Mouse (Mus musculus) stomach, embryonic 15.5 days (tissue): Measurements from ENCODE around the gene Sh3pxd2a. TPM values are rescaled to one million over a fixed set of nuclear protein-coding genes. Genes with fewer than 3 reads are reported as not detected.

Source experiments
- ATAC-seq: fragments of 200-750 bp; cut with Nextera tagmentation; 2 replicates; pipeline ENCODE4 v1.8.0; 2017; ENCODE audit warnings: low read depth, moderate number of reproducible peaks, moderate TSS enrichment; ENCODE audit not compliant: insufficient read depth, low FRiP score
- H3K27ac ChIP-seq: fragments of 300-500 bp; sonication (generic); 2 replicates; pipeline ENCODE4 v1.5.1; 2015; ENCODE audit warnings: mild to moderate bottlenecking, inconsistent platforms
- H3K27me3 ChIP-seq: fragments of 300-500 bp; sonication (generic); replicated peaks from 2 replicates; pipeline ENCODE4 v1.6.1; 2015; ENCODE audit warnings: inconsistent platforms
- H3K36me3 ChIP-seq: fragments of 300-500 bp; sonication (generic); 2 replicates; pipeline ENCODE4 v1.6.1; 2015; ENCODE audit warnings: inconsistent platforms
- H3K4me1 ChIP-seq: fragments of 300-500 bp; sonication (generic); 2 replicates; pipeline ENCODE4 v1.6.1; 2015; ENCODE audit warnings: inconsistent platforms
- H3K4me2 ChIP-seq: fragments of 300-500 bp; sonication (generic); 2 replicates; pipeline ENCODE4 v1.6.1; 2015; ENCODE audit warnings: mild to moderate bottlenecking, inconsistent platforms
- H3K4me3 ChIP-seq: fragments of 300-500 bp; sonication (generic); replicated peaks from 2 replicates; pipeline ENCODE4 v1.5.1; 2015; ENCODE audit warnings: inconsistent platforms
- H3K9ac ChIP-seq: fragments of 300-500 bp; sonication (generic); 2 replicates; pipeline ENCODE4 v1.6.1; 2015; ENCODE audit warnings: inconsistent platforms
- H3K9me3 ChIP-seq: fragments of 300-500 bp; sonication (generic); 2 replicates; pipeline ENCODE4 v1.6.1; 2016; ENCODE audit warnings: inconsistent platforms
- WGBS: fragments of 180-500 bp; shearing (Covaris S2); methylation state at CpG from one replicate; pipeline ENCODE4 v1.1.7; 2015; 5-methylcytosine and 5-hydroxymethylcytosine counted together
- polyA plus RNA-seq: library from polyadenylated mRNA; unstranded; fragments of >200 nt; fragmentation: Nextera tagmentation; extraction: Ambion mirVana; gene quantifications from 2 replicates; pipeline ENCODE4 v1.2.1, GENCODE M21; 2015

Sh3pxd2a gene
- polyA plus RNA-seq, 1 experiment from 2014 or later = 6.8 TPM

DNA sequence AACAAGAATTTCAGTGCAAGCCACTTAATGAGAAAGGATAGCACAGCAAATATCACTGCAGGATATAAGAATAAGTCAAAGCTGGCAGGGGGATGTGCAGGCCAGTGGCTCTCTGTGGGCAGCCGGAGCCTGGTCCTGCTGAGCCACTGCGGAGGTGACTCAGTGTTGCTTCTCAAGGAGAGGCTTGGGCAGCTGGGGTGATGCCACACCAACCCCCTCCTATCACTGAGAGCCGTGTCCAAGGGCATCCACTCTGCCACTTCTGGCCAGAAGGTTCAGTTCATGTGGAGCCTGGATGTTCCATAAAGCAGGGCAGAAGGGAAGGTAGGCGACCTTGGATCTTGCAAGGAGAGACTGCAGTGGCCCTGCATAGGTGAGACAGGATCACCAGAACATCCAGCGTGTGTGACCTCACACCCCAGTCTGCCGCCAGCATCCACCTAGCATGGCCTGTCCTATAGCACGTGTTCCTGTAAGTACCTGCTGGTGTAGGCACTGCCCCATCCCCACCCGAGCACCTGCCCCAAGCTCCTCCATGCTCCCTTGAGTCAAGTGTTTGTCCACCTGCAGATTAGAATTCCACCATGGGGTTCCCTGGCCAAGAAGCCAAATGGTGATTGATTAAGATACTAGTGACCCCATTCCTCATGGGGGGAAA is 89.2 kb downstream of the Sh3pxd2a start:
- 93% methylated on average over 8 of the region's 8 CpGs for WGBS
- ATAC-seq = no peak
- H3K4me1 ChIP-seq = peaks cover 6% of the 10 kb centered on the region; the same call in 1 of the 2 replicates
- no peaks in the 10 kb centered on the region for H3K9me3 ChIP-seq
- H3K27ac ChIP-seq = no peak overlapping the region
- no peaks in the 10 kb centered on the region for H3K27me3 ChIP-seq
- no peak overlapping the region for H3K9ac ChIP-seq
- no peak overlapping the region for H3K4me3 ChIP-seq
- no peaks in the 10 kb centered on the region for H3K36me3 ChIP-seq
- H3K4me2 ChIP-seq = no peak overlapping the region

DNA sequence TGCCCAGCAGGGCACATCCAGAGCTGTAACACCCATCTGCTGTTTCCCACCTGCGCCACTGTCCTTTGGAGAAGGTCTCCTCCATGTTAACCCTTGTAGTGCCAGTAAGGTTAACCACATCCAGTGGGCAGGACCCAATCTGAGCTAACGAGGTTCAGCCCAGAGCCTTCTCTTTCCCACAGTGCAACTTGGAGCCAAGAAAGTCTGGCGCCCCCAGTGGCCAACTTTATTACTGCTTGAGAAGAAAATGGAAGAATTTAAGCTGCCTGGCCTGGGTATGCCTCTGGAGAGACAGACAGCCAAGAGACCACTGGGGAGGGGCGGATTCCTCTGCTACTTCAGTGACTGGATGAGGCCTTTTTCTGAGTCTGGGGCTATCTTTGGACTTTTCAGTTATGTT is 89.8 kb downstream of the Sh3pxd2a start:
- ATAC-seq = no peak
- Histone ChIP-seq H3K4me1 (peaks cover 6% of the 10 kb centered on the region; the same call in 1 of the 2 replicates), H3K27me3 (no peaks in the 10 kb centered on the region), H3K4me3 (no peak overlapping the region), H3K9ac (no peak overlapping the region), H3K4me2 (no peak overlapping the region), H3K27ac (no peak overlapping the region), H3K9me3 (no peaks in the 10 kb centered on the region), H3K36me3 (no peaks in the 10 kb centered on the region)
- 41% methylated on average over 4 of the region's 4 CpGs for WGBS

DNA sequence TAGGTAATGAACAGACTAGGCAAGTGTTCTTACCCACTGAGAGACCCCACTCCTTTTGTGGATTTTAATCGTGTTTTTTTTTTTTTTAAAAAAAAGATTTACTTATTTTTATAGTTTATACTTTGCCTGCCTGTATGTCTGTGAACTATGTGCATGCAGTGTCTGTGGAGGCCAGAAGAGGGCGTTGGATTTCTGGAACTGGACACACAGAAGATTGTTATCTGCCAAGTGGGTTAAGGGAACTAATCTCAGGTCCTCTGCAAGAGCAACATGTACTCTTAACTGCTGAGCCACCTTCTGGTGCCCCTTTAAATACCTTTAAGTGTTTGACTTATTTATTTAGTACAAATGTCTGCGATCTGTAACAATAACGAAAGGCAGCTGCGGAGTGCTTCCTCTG is 92.2 kb downstream of the Sh3pxd2a start:
- no peak for ATAC-seq

DNA sequence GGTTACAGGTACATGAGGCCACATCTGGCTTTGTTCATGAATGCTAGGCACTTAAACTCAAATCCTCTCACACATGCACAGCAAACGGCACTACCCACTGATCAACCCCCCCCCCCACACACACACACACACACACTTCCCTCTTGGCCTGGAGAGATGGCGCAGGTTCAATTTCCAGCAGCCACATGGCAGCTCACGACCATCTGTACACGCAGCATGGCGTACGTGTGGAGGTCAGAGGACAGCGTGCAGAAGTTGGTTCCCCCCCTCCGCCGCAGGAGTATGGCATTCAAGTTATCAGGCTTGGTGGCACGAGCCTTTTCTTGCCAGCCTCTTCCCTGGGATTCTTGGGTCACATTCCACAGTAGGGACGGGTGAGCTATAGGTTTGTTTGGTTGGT is 92.7 kb downstream of the Sh3pxd2a start:
- no peak for ATAC-seq
- Histone ChIP-seq H3K4me2 (no peak overlapping the region), H3K9me3 (no peaks in the 10 kb centered on the region), H3K9ac (no peak overlapping the region), H3K4me1 (no peaks in the 10 kb centered on the region), H3K36me3 (no peaks in the 10 kb centered on the region), H3K27me3 (no peaks in the 10 kb centered on the region), H3K27ac (no peak overlapping the region), H3K4me3 (no peak overlapping the region)
- WGBS = 89% methylated on average over 11 of the region's 11 CpGs

More for the DNA sequence above, 92.2 kb downstream of the Sh3pxd2a start:
- H3K4me1 ChIP-seq = no peaks in the 10 kb centered on the region
- no peak overlapping the region for H3K4me3 ChIP-seq
- H3K9me3 ChIP-seq = no peaks in the 10 kb centered on the region
- H3K27ac ChIP-seq = no peak overlapping the region
- H3K27me3 ChIP-seq = no peaks in the 10 kb centered on the region
- H3K4me2 ChIP-seq = no peak overlapping the region
- 51% methylated on average over 5 of the region's 5 CpGs for WGBS
- no peak overlapping the region for H3K9ac ChIP-seq
- H3K36me3 ChIP-seq = no peaks in the 10 kb centered on the region

DNA sequence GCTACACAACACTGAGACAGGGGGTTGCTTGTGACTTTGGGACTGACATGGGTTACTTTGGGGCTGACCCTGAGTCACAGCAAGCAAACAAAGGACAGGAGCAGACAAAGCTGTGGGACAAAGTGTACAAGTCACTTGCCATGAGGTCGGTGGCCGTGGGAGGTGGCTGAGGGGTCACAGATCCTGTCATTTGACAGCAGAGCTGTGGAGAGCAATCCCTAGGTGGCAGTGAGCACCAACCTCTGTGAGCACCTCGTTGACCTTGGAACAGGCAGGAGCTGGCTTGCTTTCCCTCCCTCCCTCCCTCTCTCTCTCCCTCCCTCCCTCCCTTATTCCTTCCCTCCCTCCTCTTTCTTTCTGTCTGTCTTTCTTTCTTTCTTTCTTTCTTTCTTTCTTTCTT is 95.2 kb downstream of the Sh3pxd2a start:
- H3K27me3 ChIP-seq = no peaks in the 10 kb centered on the region
- 58% methylated on average over 3 of the region's 3 CpGs for WGBS
- H3K9me3 ChIP-seq = no peaks in the 10 kb centered on the region

DNA sequence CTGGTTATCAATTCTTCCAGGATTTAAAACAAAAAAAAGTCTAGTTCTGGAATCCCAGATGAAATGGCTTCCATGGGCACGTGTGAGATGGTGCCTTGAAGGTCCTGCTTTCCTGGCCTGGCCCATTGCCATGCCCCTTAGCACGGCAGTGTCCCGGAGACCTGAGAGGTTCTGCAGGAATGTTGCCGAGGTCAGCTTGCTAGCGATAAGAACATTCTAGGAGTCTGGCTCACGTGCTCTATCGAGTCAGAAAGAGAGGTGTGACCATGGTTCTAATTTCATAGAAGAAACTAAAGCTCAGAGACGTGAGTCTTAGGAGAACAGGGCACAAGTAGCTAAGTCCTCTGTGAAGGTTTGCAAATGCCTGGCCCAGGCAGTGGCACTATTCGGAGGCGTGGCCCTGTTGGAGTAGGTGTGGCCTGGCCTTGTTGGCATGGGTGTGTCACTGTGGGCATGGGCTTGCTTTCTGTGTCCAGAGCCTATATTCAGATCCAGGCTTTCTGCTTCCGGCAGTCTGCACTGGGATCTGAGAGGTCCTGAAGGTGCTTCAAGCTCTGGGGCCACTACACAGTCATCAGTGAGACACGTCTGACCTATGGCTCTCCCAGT is 96.8 kb downstream of the Sh3pxd2a start:
- Histone ChIP-seq H3K4me2 (no peak overlapping the region), H3K27me3 (no peaks in the 10 kb centered on the region), H3K27ac (no peak overlapping the region), H3K9me3 (no peaks in the 10 kb centered on the region), H3K4me1 (no peaks in the 10 kb centered on the region), H3K36me3 (0 out of 2 replicates have a peak, but pooled peaks cover 6% of the 10 kb centered on the region), H3K9ac (no peak overlapping the region), H3K4me3 (no peak overlapping the region)
- WGBS = 78% methylated on average over 12 of the region's 12 CpGs
- ATAC-seq = no peak

More for the DNA sequence above, 95.2 kb downstream of the Sh3pxd2a start:
- ATAC-seq = no peak
- H3K4me2 ChIP-seq = no peak overlapping the region
- no peak overlapping the region for H3K4me3 ChIP-seq
- no peaks in the 10 kb centered on the region for H3K4me1 ChIP-seq
- H3K36me3 ChIP-seq = no peaks in the 10 kb centered on the region
- no peak overlapping the region for H3K27ac ChIP-seq
- H3K9ac ChIP-seq = no peak overlapping the region

DNA sequence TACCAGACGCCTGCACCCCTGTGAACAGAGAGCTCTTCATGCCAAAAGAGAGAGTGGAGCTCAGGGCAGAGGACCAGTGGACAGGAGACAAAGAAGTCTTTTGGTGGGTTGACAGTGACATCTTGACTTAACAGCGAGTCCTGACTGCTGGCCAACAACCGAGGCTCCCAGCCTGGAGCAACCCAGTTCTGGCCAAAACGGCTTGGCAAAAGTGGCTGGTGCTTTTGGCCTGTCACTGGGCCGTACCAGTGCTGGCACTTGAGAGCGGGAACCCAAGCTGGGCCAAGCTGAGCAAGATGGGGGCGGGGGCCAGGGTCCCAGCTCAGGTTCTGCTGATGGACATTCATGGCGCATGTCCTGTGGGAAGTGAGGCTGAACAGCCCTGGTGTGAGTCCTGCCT is 97.6 kb downstream of the Sh3pxd2a start:
- no peak overlapping the region for H3K4me3 ChIP-seq
- H3K9me3 ChIP-seq = no peaks in the 10 kb centered on the region
- H3K4me2 ChIP-seq = no peak overlapping the region
- H3K9ac ChIP-seq = no peak overlapping the region
- 0 out of 2 replicates have a peak, but pooled peaks cover 6% of the 10 kb centered on the region for H3K36me3 ChIP-seq
- 86% methylated on average over 8 of the region's 8 CpGs for WGBS
- H3K27me3 ChIP-seq = no peaks in the 10 kb centered on the region
- no peaks in the 10 kb centered on the region for H3K4me1 ChIP-seq
- no peak for ATAC-seq
- no peak overlapping the region for H3K27ac ChIP-seq

DNA sequence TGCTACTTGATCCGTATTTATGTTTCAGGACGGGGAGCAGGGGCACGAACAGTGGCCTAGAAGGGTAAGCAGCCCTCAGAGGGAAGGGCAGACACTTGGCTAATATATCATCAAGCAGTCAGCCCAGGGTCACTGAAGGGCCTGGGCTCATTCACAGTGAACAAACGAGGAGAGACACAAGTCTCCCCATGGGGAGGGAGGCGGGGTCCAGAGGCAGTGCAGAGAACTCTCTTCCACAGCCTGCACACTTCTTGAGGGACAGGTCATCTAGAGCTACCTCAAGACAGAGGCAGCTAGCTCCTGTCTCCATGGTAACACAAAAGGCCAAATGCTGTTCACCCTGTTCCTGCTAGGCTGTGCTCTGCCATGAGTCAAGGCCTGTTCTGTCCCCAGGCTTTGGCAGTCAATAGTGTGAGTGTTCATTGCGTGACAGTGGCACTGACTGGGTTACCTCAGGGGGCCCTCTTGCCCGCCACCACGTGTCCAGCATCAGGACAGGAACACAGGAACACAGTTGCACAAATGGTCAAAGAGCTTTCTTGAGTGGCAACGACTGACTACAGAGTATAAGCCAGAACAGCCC is 101.0 kb downstream of the Sh3pxd2a start:
- Histone ChIP-seq H3K27me3 (no peaks in the 10 kb centered on the region), H3K4me2 (no peak overlapping the region), H3K27ac (no peak overlapping the region), H3K4me3 (no peak overlapping the region), H3K36me3 (0 out of 2 replicates have a peak, but pooled peaks cover 6% of the 10 kb centered on the region), H3K9me3 (no peaks in the 10 kb centered on the region), H3K9ac (no peak overlapping the region), H3K4me1 (0 out of 2 replicates have a peak, but pooled peaks cover 5% of the 10 kb centered on the region)
- 55% methylated on average over 9 of the region's 9 CpGs for WGBS
- ATAC-seq = no peak

DNA sequence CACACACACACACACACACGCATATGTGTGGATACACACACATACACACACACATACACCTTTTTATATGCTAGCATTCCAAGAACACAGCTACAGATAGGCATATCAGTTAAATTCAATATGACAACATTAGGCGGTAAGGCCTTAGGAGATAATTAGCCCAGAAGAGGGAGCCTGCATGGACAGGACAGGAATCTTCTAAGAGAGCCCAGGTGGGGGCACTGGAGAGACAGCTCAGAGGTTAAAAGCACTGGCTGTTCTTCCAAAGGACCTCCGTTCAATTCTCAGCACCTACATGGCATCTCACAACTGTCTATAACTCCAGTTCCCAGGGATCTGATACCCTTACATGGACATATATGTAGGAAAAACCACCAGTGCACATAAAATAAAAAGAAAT is 103.3 kb downstream of the Sh3pxd2a start:
- H3K36me3 ChIP-seq = 0 out of 2 replicates have a peak, but pooled peaks cover 6% of the 10 kb centered on the region
- H3K4me2 ChIP-seq = no peak overlapping the region
- 86% methylated on average over 3 of the region's 3 CpGs for WGBS
- H3K9ac ChIP-seq = no peak overlapping the region
- 0 out of 2 replicates have a peak, but pooled peaks cover 5% of the 10 kb centered on the region for H3K4me1 ChIP-seq
- H3K27ac ChIP-seq = no peak overlapping the region
- ATAC-seq = no peak
- no peak overlapping the region for H3K4me3 ChIP-seq
- no peaks in the 10 kb centered on the region for H3K27me3 ChIP-seq
- no peaks in the 10 kb centered on the region for H3K9me3 ChIP-seq

DNA sequence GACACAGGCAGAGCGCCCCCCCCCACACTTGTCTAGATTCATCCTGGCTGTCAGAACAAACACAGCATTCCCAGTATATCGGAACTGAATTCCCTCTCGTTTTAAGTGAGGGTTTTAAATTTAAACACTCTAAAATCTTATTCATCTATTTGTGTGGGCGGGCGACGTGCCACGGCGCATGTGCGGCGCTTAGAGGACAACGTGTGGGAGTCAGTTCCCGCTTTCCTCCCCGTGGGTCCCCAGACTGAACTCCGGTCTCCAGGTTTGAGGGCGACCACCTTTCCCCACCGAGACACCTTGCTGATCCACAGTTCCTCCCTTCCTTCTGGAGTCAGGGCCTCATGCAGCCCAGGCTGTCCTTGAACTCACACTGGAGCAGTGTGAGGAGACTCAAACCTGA is 104.2 kb downstream of the Sh3pxd2a start:
- 0 out of 2 replicates have a peak overlapping the region, but pooled peaks have one; percentile 36 for H3K4me2 ChIP-seq
- no peaks in the 10 kb centered on the region for H3K9me3 ChIP-seq
- H3K27me3 ChIP-seq = no peaks in the 10 kb centered on the region
- H3K27ac ChIP-seq = no peak overlapping the region; the same call in 1 of the 2 replicates
- 83% methylated on average over 16 of the region's 16 CpGs for WGBS
- no peak overlapping the region for H3K9ac ChIP-seq
- ATAC-seq = no peak
- H3K36me3 ChIP-seq = 0 out of 2 replicates have a peak, but pooled peaks cover 6% of the 10 kb centered on the region
- H3K4me1 ChIP-seq = 0 out of 2 replicates have a peak, but pooled peaks cover 5% of the 10 kb centered on the region
- H3K4me3 ChIP-seq = no peak overlapping the region

DNA sequence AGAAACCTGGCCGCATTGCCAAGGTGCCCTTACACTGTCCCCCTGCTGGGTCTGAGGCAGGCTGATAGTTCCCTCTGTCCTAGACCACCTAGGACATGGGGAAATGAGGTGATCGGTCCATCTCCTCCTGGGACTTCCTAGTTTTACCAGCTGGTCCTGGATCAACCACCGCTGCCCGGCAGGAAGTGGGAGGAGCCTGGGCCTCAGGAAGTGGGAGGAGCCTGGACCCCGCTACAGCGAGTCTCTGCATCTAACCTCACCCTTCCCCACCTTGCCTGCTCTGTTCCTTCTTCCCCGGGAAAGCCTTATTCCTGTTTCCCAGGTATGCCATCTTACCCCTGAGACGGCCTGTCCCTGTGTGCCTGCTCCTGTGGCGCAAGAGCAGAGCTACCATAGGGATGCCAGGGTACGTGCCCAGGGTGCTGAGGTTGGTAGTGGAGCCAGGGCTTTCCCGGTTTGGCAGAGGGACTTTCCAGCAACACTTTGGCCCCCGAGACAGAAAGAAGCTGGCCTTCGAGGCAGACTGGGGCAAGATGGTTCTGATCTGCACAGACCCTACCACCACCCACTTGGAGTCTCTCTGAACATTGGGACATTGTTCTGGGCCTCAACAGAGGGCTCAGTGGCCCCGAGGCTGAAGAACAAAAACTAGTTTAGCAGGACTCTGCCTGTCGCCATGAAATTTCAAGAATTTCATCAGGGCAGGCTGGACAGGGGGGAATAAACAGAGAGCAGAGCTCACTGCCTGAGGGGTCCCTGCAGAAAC is 104.9 kb downstream of the Sh3pxd2a start:
- H3K4me1 ChIP-seq = 0 out of 2 replicates have a peak, but pooled peaks cover 5% of the 10 kb centered on the region
- 51% methylated on average over 15 of the region's 15 CpGs for WGBS

More for the DNA sequence above, 104.9 kb downstream of the Sh3pxd2a start:
- Histone ChIP-seq H3K9me3 (no peaks in the 10 kb centered on the region), H3K27ac (no peak overlapping the region; the same call in none of the 2 replicates), H3K36me3 (0 out of 2 replicates have a peak, but pooled peaks cover 6% of the 10 kb centered on the region), H3K27me3 (no peaks in the 10 kb centered on the region), H3K4me2 (peak overlapping the region; percentile 36), H3K4me3 (peak overlapping the region; percentile 20), H3K9ac (no peak overlapping the region)
- 0 out of 2 replicates have a peak, but pooled peaks have one; percentile 11 for ATAC-seq
